Mouse (Mus musculus) heart, embryonic 13.5 days (tissue): ENCODE data around the gene Tmem209. TPM values are rescaled to one million over a fixed set of nuclear protein-coding genes. Genes with fewer than 3 reads are reported as not detected.

Source experiments
- ATAC-seq: fragments of 200-750 bp; cut with Nextera tagmentation; 2 replicates; pipeline ENCODE4 v1.8.0; 2017; ENCODE audit warnings: moderate TSS enrichment; ENCODE audit not compliant: insufficient number of reproducible peaks, low FRiP score, low TSS enrichment; ENCODE audit errors: extremely low read depth
- H3K27ac ChIP-seq: fragments of 300-500 bp; sonication (generic); replicated peaks from 2 replicates; pipeline ENCODE4 v1.5.1; 2015; ENCODE audit warnings: moderate library complexity, mild to moderate bottlenecking, inconsistent platforms
- H3K27me3 ChIP-seq: fragments of 300-500 bp; sonication (generic); replicated peaks from 2 replicates; pipeline ENCODE4 v1.6.1; 2015; ENCODE audit warnings: mild to moderate bottlenecking, inconsistent platforms
- H3K36me3 ChIP-seq: fragments of 300-500 bp; sonication (generic); 2 replicates; pipeline ENCODE4 v1.6.1; 2015; ENCODE audit warnings: mild to moderate bottlenecking, inconsistent platforms
- H3K4me1 ChIP-seq: fragments of 300-500 bp; sonication (generic); 2 replicates; pipeline ENCODE4 v1.6.1; 2015; ENCODE audit warnings: inconsistent platforms
- H3K4me2 ChIP-seq: fragments of 300-500 bp; sonication (generic); 2 replicates; pipeline ENCODE4 v1.6.1; 2015; ENCODE audit warnings: inconsistent platforms, mild to moderate bottlenecking, moderate library complexity
- H3K4me3 ChIP-seq: fragments of 300-500 bp; sonication (generic); 2 replicates; pipeline ENCODE4 v1.5.1; 2015; ENCODE audit warnings: moderate library complexity, mild to moderate bottlenecking, inconsistent platforms
- H3K9ac ChIP-seq: fragments of 300-500 bp; sonication (generic); 2 replicates; pipeline ENCODE4 v1.6.1; 2015; ENCODE audit warnings: inconsistent platforms, mild to moderate bottlenecking, moderate library complexity
- H3K9me3 ChIP-seq: fragments of 300-500 bp; sonication (generic); 2 replicates; pipeline ENCODE4 v1.6.1; 2016; ENCODE audit warnings: inconsistent platforms
- WGBS: fragments of 180-500 bp; shearing (Covaris S2); methylation state at CpG from one replicate; pipeline ENCODE4 v1.1.7; 2015; ENCODE audit warnings: mixed read lengths; 5-methylcytosine and 5-hydroxymethylcytosine counted together
- polyA plus RNA-seq: library from polyadenylated mRNA; unstranded; fragments of >200 nt; fragmentation: Nextera tagmentation; extraction: Ambion mirVana; gene quantifications from 2 replicates; pipeline ENCODE4 v1.2.1, GENCODE M21; 2015

Gene Tmem209
- polyA plus RNA-seq, 1 experiment from 2014 or later: 24.2 TPM

DNA sequence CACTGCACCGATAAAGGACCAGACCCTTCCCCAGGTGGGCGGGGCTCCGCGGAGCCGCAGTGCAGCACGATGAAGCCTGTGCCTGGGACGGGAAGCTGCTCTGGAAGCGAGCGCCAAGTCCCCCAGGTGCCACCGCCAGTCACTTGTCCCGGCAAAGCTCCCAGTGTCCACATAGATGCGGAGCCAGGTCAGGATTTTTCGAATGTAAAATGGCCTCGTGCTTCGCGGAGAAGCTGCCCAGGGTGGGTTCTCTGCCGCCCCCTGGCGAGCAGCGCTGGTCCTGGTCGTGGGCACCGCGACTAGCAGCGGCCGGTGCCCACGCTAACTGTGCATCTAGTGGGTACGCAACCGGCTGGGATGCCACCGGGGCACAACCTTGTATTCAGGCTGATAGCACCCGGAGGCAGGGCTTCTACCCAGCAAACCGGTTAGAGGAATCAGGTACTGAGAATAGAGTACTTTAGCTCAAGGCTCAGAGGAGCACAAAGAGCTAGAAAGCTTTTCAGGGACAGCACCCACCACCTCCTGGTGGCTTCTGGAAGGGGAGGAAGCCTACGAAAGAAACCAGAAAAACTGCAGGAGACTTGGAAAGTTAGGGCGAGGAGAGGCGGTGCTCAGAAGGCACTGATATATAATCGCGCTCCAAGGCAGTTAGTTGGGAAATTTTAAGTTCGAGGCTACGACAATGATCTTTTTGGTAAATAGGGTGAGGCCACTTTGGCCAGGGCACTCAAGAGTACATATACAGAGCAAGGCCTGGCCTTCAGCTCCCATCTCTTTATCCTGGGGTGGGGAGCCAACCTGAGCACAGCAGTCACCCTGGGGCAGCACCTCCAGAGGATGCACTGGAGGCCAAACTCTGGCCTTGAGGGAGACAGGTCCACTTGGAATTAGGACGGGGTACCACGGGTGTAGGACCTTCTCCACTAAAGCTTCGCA lies 49.5 kb downstream of the Tmem209 start:
- Histone ChIP-seq H3K27ac (peak overlapping the region; percentile 92), H3K9me3 (no peaks in the 10 kb centered on the region), H3K4me2 (peak overlapping the region; percentile 76), H3K36me3 (peaks cover 13% of the 10 kb centered on the region), H3K4me1 (peaks cover 53% of the 10 kb centered on the region), H3K9ac (peak overlapping the region; percentile 80), H3K4me3 (peak overlapping the region; percentile 53), H3K27me3 (no peaks in the 10 kb centered on the region; the same call in 1 of the 2 replicates)
- peak; percentile 16; the same call in 1 of the 2 replicates for ATAC-seq
- 8% methylated on average over 40 of the region's 40 CpGs for WGBS

DNA sequence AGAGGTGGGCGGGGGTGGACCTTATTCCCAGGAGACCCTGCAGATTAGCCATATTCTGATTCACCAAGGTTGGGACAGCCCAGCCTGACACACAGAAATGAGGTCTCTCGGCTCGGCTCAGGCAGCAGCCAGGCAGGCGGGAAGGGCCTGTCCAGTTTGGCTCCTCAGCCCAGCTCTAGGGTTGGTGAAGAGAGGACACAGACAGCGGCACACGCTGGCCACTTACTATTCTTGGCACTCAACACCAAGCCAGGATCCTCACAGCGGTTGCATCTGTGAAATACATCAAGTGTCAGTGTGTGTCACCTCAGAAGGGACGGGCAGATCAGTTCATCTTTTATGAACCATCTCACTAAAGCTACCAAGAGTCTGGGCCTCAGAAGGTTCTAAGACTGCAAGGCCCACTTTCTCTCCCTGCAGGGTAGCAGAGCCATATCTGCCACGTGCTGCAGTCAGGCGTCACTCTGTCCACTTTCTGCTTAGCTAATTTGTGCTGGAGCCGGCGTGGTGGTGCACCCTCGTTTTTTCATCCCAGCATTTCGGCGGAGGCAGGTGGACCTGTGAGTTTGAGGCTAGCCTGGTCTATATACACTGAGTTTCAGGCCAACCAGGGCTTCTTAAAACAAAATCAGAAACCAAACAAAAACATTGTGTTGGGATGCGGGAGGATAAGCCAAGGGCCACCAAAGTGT lies 50.4 kb downstream of the Tmem209 start:
- ATAC-seq: no peak
- no peaks in the 10 kb centered on the region for H3K9me3 ChIP-seq
- H3K36me3 ChIP-seq: peaks cover 20% of the 10 kb centered on the region
- peak overlapping the region; percentile 53 for H3K4me3 ChIP-seq
- H3K4me1 ChIP-seq: peaks cover 53% of the 10 kb centered on the region
- WGBS: 46% methylated on average over 16 of the region's 16 CpGs
- H3K27ac ChIP-seq: peak overlapping the region; percentile 92
- H3K27me3 ChIP-seq: no peaks in the 10 kb centered on the region; the same call in 1 of the 2 replicates
- peak overlapping the region; percentile 76 for H3K4me2 ChIP-seq
- H3K9ac ChIP-seq: peak overlapping the region; percentile 80

DNA sequence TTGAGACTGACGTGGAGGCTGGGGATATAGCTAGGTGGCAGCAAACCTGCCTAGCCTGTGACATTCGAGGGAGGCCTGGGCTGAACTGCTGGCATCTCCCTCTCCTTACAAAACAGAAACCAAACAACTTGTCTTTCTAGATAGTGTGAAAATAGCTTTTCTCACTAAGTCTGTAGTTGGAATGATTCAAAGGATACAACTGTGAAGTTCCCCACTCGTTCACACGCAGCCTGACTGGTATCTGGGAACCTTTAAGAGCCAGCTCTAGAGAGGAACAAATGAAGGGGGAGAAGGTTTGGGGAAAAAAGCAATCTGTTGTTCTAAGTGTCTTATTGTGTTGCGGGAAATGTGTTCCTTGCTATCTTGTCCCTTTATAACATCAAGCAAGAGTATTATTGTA lies 51.0 kb downstream of the Tmem209 start:
- ATAC-seq: no peak
- Histone ChIP-seq H3K9me3 (no peaks in the 10 kb centered on the region), H3K27ac (peak overlapping the region; percentile 92), H3K4me1 (peaks cover 53% of the 10 kb centered on the region), H3K4me2 (no peak overlapping the region; the same call in 1 of the 2 replicates), H3K9ac (no peak overlapping the region), H3K36me3 (peaks cover 25% of the 10 kb centered on the region), H3K4me3 (no peak overlapping the region), H3K27me3 (no peaks in the 10 kb centered on the region; the same call in 1 of the 2 replicates)
- 72% methylated on average over 5 of the region's 5 CpGs for WGBS

DNA sequence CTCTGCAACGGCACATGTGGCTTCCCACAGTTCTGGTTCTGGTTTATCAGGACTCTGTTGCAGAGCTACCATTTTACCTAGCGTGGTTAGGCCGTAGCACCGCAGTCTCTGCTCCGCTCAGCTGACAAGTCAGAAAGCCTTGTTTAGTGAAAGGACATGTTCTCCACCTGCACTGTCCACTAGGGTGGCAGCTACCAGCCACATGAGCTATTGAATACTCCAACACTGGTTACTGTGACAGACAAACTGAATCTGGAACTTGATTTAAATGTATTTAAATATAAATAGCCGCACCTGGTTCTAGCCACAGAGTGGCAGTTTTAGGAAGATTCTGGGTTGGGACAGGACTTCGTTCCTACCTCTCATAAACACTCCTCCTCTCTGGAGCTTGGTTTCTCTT lies 52.6 kb downstream of the Tmem209 start:
- H3K9ac ChIP-seq: no peak overlapping the region
- H3K36me3 ChIP-seq: peaks cover 41% of the 10 kb centered on the region
- no peaks in the 10 kb centered on the region; the same call in 1 of the 2 replicates for H3K27me3 ChIP-seq
- WGBS: 90% methylated on average over 7 of the region's 7 CpGs
- H3K4me3 ChIP-seq: no peak overlapping the region
- H3K4me2 ChIP-seq: no peak overlapping the region
- no peak overlapping the region for H3K27ac ChIP-seq
- H3K4me1 ChIP-seq: peaks cover 37% of the 10 kb centered on the region
- H3K9me3 ChIP-seq: no peaks in the 10 kb centered on the region
- no peak for ATAC-seq

DNA sequence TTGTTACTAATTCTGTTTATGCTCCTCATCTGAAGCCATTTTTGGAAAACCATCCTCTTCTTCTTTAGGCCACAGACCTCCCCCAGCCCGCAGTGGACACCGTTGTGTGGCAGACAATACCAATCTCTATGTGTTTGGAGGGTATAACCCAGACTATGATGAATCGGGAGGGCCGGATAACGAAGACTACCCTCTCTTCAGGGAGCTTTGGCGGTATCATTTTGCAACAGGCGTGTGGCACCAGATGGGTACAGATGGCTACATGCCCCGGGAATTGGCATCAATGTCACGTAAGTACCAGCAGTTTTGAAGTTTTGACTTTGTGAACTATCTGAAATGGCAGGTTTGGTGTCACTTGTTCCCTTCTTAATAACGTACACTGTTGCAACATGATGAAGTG lies 70.0 kb downstream of the Tmem209 start:
- Histone ChIP-seq H3K36me3 (peaks cover 50% of the 10 kb centered on the region), H3K4me2 (no peak overlapping the region), H3K4me3 (no peak overlapping the region), H3K27ac (no peak overlapping the region), H3K27me3 (no peaks in the 10 kb centered on the region), H3K9ac (no peak overlapping the region), H3K9me3 (no peaks in the 10 kb centered on the region), H3K4me1 (peaks cover 19% of the 10 kb centered on the region)
- ATAC-seq: no peak
- WGBS: 92% methylated on average over 10 of the region's 10 CpGs

DNA sequence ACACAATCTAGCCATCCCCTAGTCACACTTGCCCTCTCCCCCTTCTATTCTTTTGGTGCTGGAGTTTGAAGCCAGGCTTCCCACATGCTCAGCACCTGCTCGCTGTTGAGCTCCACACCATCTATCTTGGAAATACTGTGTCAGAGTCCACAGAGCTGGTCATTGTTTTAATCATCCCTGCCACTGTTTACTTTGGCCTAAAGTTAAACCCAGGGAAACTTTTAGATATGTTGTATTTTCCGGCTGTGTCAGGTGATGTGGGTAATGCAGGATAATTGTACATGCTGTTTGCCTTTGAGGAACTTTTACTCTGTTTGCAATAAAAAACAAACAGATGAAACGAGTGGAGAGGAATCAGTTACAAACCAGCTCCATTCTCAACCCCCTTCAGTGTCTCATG lies 72.5 kb downstream of the Tmem209 start:
- Histone ChIP-seq H3K4me2 (no peak overlapping the region), H3K4me3 (no peak overlapping the region), H3K9me3 (no peaks in the 10 kb centered on the region), H3K27me3 (no peaks in the 10 kb centered on the region), H3K27ac (no peak overlapping the region), H3K9ac (no peak overlapping the region), H3K36me3 (peaks cover 31% of the 10 kb centered on the region), H3K4me1 (peaks cover 32% of the 10 kb centered on the region)
- no peak for ATAC-seq
- whole genome bisulfite sequencing: 68% methylated on average over 3 of the region's 3 CpGs

DNA sequence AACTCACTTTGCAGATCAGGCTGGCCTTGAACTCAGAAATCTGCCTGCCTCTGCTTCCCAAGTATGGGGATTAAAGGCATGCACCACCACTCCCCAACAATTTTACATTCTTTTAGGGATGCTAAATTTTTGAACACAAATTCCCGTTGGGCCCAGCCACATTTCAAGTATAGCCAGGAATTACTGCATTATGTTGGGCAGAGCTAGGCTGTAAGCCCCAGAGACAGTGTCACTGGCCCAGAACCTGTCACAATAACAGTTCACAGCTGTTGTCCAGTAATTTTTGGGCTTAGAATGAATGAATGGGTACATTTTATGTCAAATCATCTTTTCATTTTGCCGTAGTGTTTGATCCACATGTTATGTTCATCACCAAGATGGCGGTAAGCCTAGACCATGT lies 73.1 kb downstream of the Tmem209 start:
- Histone ChIP-seq H3K27me3 (no peaks in the 10 kb centered on the region), H3K36me3 (peaks cover 26% of the 10 kb centered on the region), H3K4me1 (peaks cover 36% of the 10 kb centered on the region), H3K27ac (no peak overlapping the region), H3K4me2 (no peak overlapping the region), H3K9me3 (no peaks in the 10 kb centered on the region), H3K4me3 (no peak overlapping the region), H3K9ac (no peak overlapping the region)
- ATAC-seq: no peak
- 90% methylated on average over 3 of the region's 3 CpGs for WGBS

DNA sequence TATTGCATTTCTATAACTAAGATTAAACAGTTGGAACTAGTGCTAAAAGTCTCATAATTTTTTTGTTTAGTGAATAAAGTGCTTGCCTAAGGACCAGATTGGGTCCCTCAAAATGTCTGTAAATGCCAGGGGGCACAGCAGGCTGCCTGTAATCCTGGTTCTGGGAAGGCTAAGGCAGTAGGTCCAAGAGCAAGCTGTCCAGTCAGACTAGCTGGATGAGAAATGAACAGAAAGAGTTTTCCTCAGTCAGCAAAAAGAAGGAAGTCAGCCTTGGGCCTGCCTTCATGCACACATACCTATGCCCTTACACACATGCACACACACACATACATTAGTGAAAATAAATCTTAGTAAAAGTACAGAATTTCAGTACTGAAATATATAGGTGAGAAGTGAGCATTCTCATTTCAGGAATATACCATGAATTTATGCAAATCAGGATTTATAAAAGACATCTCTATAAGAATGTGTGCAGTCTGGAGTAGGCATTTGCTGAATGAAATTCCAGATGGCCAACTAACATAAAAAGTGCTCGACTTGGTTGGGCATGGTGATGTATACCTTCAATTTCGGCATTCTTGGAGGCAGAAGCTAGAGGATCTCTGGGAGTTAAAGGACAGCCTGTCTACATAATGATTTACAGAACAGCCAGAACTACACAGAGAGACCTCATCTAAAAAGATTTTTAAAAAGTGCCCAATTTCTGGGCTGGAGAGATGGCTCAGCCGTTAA lies 77.0 kb downstream of the Tmem209 start:
- Histone ChIP-seq H3K9me3 (no peaks in the 10 kb centered on the region), H3K27ac (peak overlapping the region; percentile 71), H3K4me1 (peaks cover 36% of the 10 kb centered on the region), H3K36me3 (peaks cover 9% of the 10 kb centered on the region), H3K27me3 (no peaks in the 10 kb centered on the region), H3K4me3 (no peak overlapping the region), H3K9ac (no peak overlapping the region), H3K4me2 (no peak overlapping the region)
- ATAC-seq: no peak
- whole genome bisulfite sequencing: 49% methylated on average over 3 of the region's 3 CpGs

Other genes starting within 250 kb of the Tmem209 start
- gene Ube2h, start 205.2 kb downstream of the Tmem209 start, polyA plus RNA-seq: 46.6 and 49.8 TPM in 2 replicates
- gene Zc3hc1, start 118.8 kb downstream of the Tmem209 start, polyA plus RNA-seq: 44.2 and 46.0 TPM in 2 replicates
- gene Klhdc10, start 107.9 kb downstream of the Tmem209 start, polyA plus RNA-seq: 16.6 and 19.0 TPM in 2 replicates
- not detected in 2 replicates for gene Ssmem1, start 66 bp upstream of the Tmem209 start, polyA plus RNA-seq
- gene Cpa2, start 31.8 kb upstream of the Tmem209 start, polyA plus RNA-seq: 4.6 and 6.9 TPM in 2 replicates
- gene Cpa4, start 58.6 kb upstream of the Tmem209 start, polyA plus RNA-seq: 2.5 and 3.3 TPM in 2 replicates
- 0.90 and 0.97 TPM in 2 replicates for gene Cpa5, start 101.2 kb upstream of the Tmem209 start, polyA plus RNA-seq
- 2.1 and 3.9 TPM in 2 replicates for gene Cpa1, start 129.4 kb upstream of the Tmem209 start, polyA plus RNA-seq
- gene Cep41, start 184.0 kb upstream of the Tmem209 start, polyA plus RNA-seq: 11.0 and 12.2 TPM in 2 replicates
- gene Mest, start 213.8 kb upstream of the Tmem209 start, polyA plus RNA-seq: 2,537 and 2,584 TPM in 2 replicates